Mouse (Mus musculus): ENCODE data around the gene Kdm2a.

Gene Kdm2a

GRCm38 (mm10) chr19:4299126-4299525 lies 99.0 kb downstream of the Kdm2a start:
- DNase-seq (ENCODE audit: low spot score) = no peak

GRCm38 (mm10) chr19:4298322-4299121 lies 99.6 kb downstream of the Kdm2a start:
- no peak for DNase-seq (ENCODE audit: low spot score)

- no peak for DNase-seq (ENCODE audit: low spot score)
These were observed 100.2 kb downstream of the Kdm2a start for GRCm38 (mm10) chr19:4297851-4298250.

GRCm38 (mm10) chr19:4296611-4297010 lies 101.5 kb downstream of the Kdm2a start:
- no peak for DNase-seq (ENCODE audit: low spot score)

GRCm38 (mm10) chr19:4295391-4295790 lies 102.7 kb downstream of the Kdm2a start:
- DNase-seq (ENCODE audit: low spot score) = no peak

- no peak for DNase-seq (ENCODE audit: low spot score)
These were observed 103.5 kb downstream of the Kdm2a start for GRCm38 (mm10) chr19:4294381-4295097.

- no peak for DNase-seq (ENCODE audit: low spot score)
These were observed 106.9 kb downstream of the Kdm2a start for GRCm38 (mm10) chr19:4291161-4291560.

GRCm38 (mm10) chr19:4290749-4291148 lies 107.3 kb downstream of the Kdm2a start:
- DNase-seq (ENCODE audit: low spot score) = no peak

- DNase-seq (ENCODE audit: low spot score) = no peak
These were observed 114.4 kb downstream of the Kdm2a start for GRCm38 (mm10) chr19:4283653-4284052.

- DNase-seq (ENCODE audit: low spot score) = peak; percentile 83
These were observed 115.1 kb downstream of the Kdm2a start, which contains the start of gene Ankrd13d for GRCm38 (mm10) chr19:4282898-4283553. Gene Ankrd13d, minus strand, starts transcription at chr19:4283137.

GRCm38 (mm10) chr19:4280425-4280824 lies 117.7 kb downstream of the Kdm2a start:
- DNase-seq (ENCODE audit: low spot score) = no peak

GRCm38 (mm10) chr19:4279487-4279886 lies 118.6 kb downstream of the Kdm2a start:
- DNase-seq (ENCODE audit: low spot score) = no peak

GRCm38 (mm10) chr19:4270972-4271371 lies 127.1 kb downstream of the Kdm2a start:
- DNase-seq (ENCODE audit: low spot score) = no peak

- DNase-seq (ENCODE audit: low spot score) = no peak
These were observed 127.9 kb downstream of the Kdm2a start for GRCm38 (mm10) chr19:4270187-4270586.

GRCm38 (mm10) chr19:4268566-4269361 lies 129.3 kb downstream of the Kdm2a start, which contains the start of gene Ssh3:
Gene Ssh3, minus strand, starts transcription at chr19:4269180.
- DNase-seq (ENCODE audit: low spot score) = no peak

- no peak for DNase-seq (ENCODE audit: low spot score)
These were observed 132.1 kb downstream of the Kdm2a start for GRCm38 (mm10) chr19:4265956-4266355.

All from MN1 (cell line).